17 mouse cellular contexts compared by ENCODE assay signal in the genomic region with DNA sequence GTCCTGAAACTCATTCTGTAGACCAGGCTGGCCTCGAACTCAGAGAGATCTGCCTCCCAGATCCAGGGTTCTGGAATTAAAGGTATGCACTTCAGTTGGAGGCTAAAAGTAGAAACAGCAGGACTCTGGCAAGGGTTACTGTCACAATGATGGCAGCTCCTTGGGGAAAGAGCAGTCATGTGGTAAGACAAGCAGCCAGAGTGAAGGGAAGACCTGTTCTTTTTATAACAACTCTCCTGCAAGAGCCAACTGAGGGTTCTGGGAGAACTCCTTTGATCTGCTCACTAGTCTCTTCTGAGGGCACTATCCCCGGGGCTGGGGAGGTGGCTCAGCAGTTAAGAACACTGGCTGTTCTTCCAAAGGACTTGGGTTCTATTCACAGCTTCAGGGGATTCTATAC.
DNase-seq lines count a peak whose midpoint lies in the region; ATAC-seq and TF ChIP-seq lines count a peak whose summit lies in the region.
"Had no signal": no experiment of that assay in that cellular context is flagged by ENCODE, and none has a peak within 500 bp of the region (broad histone marks: within the 10 kb centered on the region; RNA-seq: fewer than 3 reads in every experiment).

No protein-coding gene starts in this region.

- H3K4me3 ChIP-seq in heart, embryonic 10.5 days: no peak overlapping the region
- H3K4me3 ChIP-seq in intestine, embryonic 14.5 days (ENCODE audit: low read depth, low read length): no peak overlapping the region
- no peak overlapping the region for H3K4me3 ChIP-seq in intestine, postnatal 0 days (ENCODE audit: low read depth, low read length)
- H3K4me3 ChIP-seq: embryonic facial prominence, embryonic 10.5 days; forebrain, embryonic 15.5 days; hindbrain, embryonic 13.5 days; intestine, embryonic 15.5 days had no signal

- intact Hi-C loops in heart, postnatal 10 days (cut with DNase I): no loop called here

- TF ChIP-seq CTCF in intestine, postnatal 0 days (IDR thresholded peaks at IDR 0.05; ENCODE audit: low read depth): no peak

- H3K4me1 ChIP-seq in heart, embryonic 10.5 days: no peaks in the 10 kb centered on the region
- H3K4me1 ChIP-seq in intestine, embryonic 14.5 days (replicated peaks; ENCODE audit: control insufficient read depth, insufficient read depth, low read length): no peaks in the 10 kb centered on the region
- no peaks in the 10 kb centered on the region for H3K4me1 ChIP-seq in intestine, postnatal 0 days (replicated peaks; ENCODE audit: control insufficient read depth, insufficient read depth, low read length)
- H3K4me1 ChIP-seq: embryonic facial prominence, embryonic 10.5 days; forebrain, embryonic 15.5 days; hindbrain, embryonic 13.5 days; intestine, embryonic 15.5 days had no signal

- ATAC-seq in intestine, embryonic 14.5 days (replicated peaks; ENCODE audit: low FRiP score, low TSS enrichment, low read depth): no peak
- ATAC-seq in intestine, postnatal 0 days: no peak
- ATAC-seq: forebrain, embryonic 15.5 days; hindbrain, postnatal 0 days; intestine, embryonic 15.5 days had no signal

- H3K27ac ChIP-seq in heart, embryonic 10.5 days: no peak overlapping the region
- H3K27ac ChIP-seq in intestine, embryonic 14.5 days (ENCODE audit: low read depth): no peak overlapping the region
- H3K27ac ChIP-seq in intestine, postnatal 0 days (ENCODE audit: low read depth, low read length): no peak overlapping the region
- H3K27ac ChIP-seq: embryonic facial prominence, embryonic 10.5 days; forebrain, embryonic 15.5 days; hindbrain, embryonic 13.5 days; hindbrain, postnatal 0 days; intestine, embryonic 15.5 days had no signal

- peaks cover 30% of the 10 kb centered on the region for H3K27me3 ChIP-seq in heart, embryonic 10.5 days (ENCODE audit: insufficient read depth, poor library complexity, severe bottlenecking)
- no peaks in the 10 kb centered on the region; the same call in 1 of the 2 replicates for H3K27me3 ChIP-seq in intestine, embryonic 14.5 days (replicated peaks; ENCODE audit: control insufficient read depth, insufficient read depth, low read length)
- peaks cover 3% of the 10 kb centered on the region; the same call in 1 of the 2 replicates for H3K27me3 ChIP-seq in intestine, postnatal 0 days (replicated peaks; ENCODE audit: control insufficient read depth, insufficient read depth, low read length)

- no peak overlapping the region for H3K9ac ChIP-seq in intestine, embryonic 14.5 days (ENCODE audit: low read length)
- H3K9ac ChIP-seq in intestine, postnatal 0 days (ENCODE audit: low read depth, low read length): no peak overlapping the region
- H3K9ac ChIP-seq: forebrain, embryonic 15.5 days; hindbrain, embryonic 13.5 days; intestine, embryonic 15.5 days had no signal

- H3K4me2 ChIP-seq in intestine, embryonic 14.5 days (ENCODE audit: low read length): no peak overlapping the region
- H3K4me2 ChIP-seq in intestine, postnatal 0 days (replicated peaks; ENCODE audit: low read depth): no peak overlapping the region
- H3K4me2 ChIP-seq: forebrain, embryonic 15.5 days; hindbrain, embryonic 13.5 days; intestine, embryonic 15.5 days had no signal

- no peaks in the 10 kb centered on the region for H3K9me3 ChIP-seq in heart, embryonic 10.5 days
- H3K9me3 ChIP-seq in intestine, embryonic 14.5 days (ENCODE audit: control insufficient read depth, low read length): no peaks in the 10 kb centered on the region
- no peaks in the 10 kb centered on the region for H3K9me3 ChIP-seq in intestine, postnatal 0 days (ENCODE audit: control insufficient read depth)
- H3K9me3 ChIP-seq: embryonic facial prominence, embryonic 10.5 days; forebrain, embryonic 15.5 days; hindbrain, embryonic 13.5 days; intestine, embryonic 15.5 days had no signal

- DNase-seq in heart, adult 18-20 months: peak; percentile 48 to 75
- no peak for DNase-seq in heart, embryonic 10.5 days (ENCODE audit: low spot score)
- DNase-seq in intestine, embryonic 14.5 days (ENCODE audit: low spot score): peak; percentile 42
- peak; percentile 8 for DNase-seq in adipocyte (ENCODE audit: low spot score)
- peak; percentile 49 to 66 for DNase-seq in heart, postnatal 10 days
- DNase-seq: adrenal gland, adult 8-10 months; adrenal gland, postnatal 36 days; cerebellum, adult 2 months; cerebellum, postnatal 10 days; gastrocnemius, postnatal 14 days; kidney, adult 2 months had no signal

- whole genome bisulfite sequencing in heart, embryonic 10.5 days: 35% methylated on average over 2 of the region's 2 CpGs
- 56% methylated on average over 2 of the region's 2 CpGs for WGBS in intestine, embryonic 14.5 days
- WGBS in intestine, postnatal 0 days: 47% methylated on average over 2 of the region's 2 CpGs

- no peaks in the 10 kb centered on the region for H3K36me3 ChIP-seq in heart, embryonic 10.5 days
- no peaks in the 10 kb centered on the region for H3K36me3 ChIP-seq in intestine, embryonic 14.5 days (ENCODE audit: control insufficient read depth, insufficient read depth, low read length)
- H3K36me3 ChIP-seq in intestine, postnatal 0 days (ENCODE audit: control insufficient read depth, insufficient read depth): no peaks in the 10 kb centered on the region
- H3K36me3 ChIP-seq: embryonic facial prominence, embryonic 10.5 days; forebrain, embryonic 15.5 days; hindbrain, embryonic 13.5 days; intestine, embryonic 15.5 days had no signal
